Mouse (Mus musculus) cerebellum, adult 2 months (tissue): ENCODE measurements around the gene Ap1g1. TPM values are rescaled to one million over a fixed set of nuclear protein-coding genes. Genes with fewer than 3 reads are reported as not detected.

Experiments
- DNase-seq, 2 experiments: peaks; one replicate each; pipeline ENCODE4 v3.0.0; 2021
- H3K27ac ChIP-seq: fragments of 200-500 bp; 2 replicates; pipeline ENCODE4 v1.5.1; 2012; ENCODE audit warnings: low read length, control low read depth, inconsistent platforms; ENCODE audit not compliant: insufficient read depth
- H3K27me3 ChIP-seq: fragments of 200-500 bp; 2 replicates; pipeline ENCODE4 v1.6.1; 2012; ENCODE audit warnings: inconsistent platforms, mild to moderate bottlenecking, low read length, moderate library complexity; ENCODE audit not compliant: control insufficient read depth, insufficient read depth
- H3K4me1 ChIP-seq: fragments of 200-500 bp; 2 replicates; pipeline ENCODE4 v1.6.1; 2011; ENCODE audit warnings: low read length; ENCODE audit not compliant: control insufficient read depth, insufficient read depth
- H3K4me3 ChIP-seq: fragments of 200-500 bp; replicated peaks from 2 replicates; pipeline ENCODE3; 2011; ENCODE audit warnings: mild to moderate bottlenecking, low read depth, low read length, control low read depth; ENCODE audit not compliant: insufficient read depth
- CTCF ChIP-seq: fragments of 200-500 bp; IDR thresholded peaks from 2 replicates; pipeline ENCODE4 v1.5.1; 2011; ENCODE audit warnings: low read depth, mild to moderate bottlenecking, control low read depth, low read length, moderate library complexity, borderline replicate concordance; ENCODE audit not compliant: insufficient read depth
- POLR2A ChIP-seq: fragments of 200-500 bp; IDR thresholded peaks from 2 replicates; pipeline ENCODE4 v1.6.1; 2011; ENCODE audit warnings: low read length, control low read depth, borderline replicate concordance; ENCODE audit not compliant: insufficient read depth
- WGBS: fragments of 180-500 bp; shearing (Covaris S2); methylation state at CpG from one replicate; pipeline ENCODE4 v1.1.7; 2018; 5-methylcytosine and 5-hydroxymethylcytosine counted together
- polyA plus RNA-seq: library from polyadenylated mRNA; depleted of rRNA; stranded (reverse); fragments of >200 nt; gene quantifications from 2 replicates; pipeline ENCODE4 v1.2.3, GENCODE M21; 2012

Ap1g1 gene
- polyA plus RNA-seq, 1 experiment, result 74.4 TPM

DNA sequence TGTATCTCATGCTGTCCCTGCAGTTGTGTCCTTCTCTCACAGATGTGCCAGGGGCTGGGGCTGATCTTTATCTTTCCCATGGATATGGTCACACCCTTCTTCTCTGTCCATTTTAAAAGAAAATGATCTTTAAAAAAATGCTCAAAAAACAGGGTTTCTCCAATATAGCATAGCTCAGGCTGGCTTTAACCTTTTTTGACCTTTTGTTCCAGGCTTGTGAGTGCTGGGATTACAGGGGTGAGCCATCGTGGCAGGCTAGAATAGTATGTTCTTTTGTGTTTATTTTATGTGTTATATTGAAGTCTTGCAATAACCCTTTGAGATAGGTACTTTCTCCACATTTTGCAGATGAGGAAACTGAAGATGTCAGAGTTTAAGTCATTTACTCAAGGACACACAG lies 16.8 kb downstream of the Ap1g1 start:
- Histone ChIP-seq H3K27me3 (no peaks in the 10 kb centered on the region), H3K4me1 (no peaks in the 10 kb centered on the region), H3K4me3 (no peak overlapping the region), H3K27ac (no peak overlapping the region)
- TF ChIP-seq CTCF (no peak), POLR2A (no peak)
- 58% methylated on average over 1 of the region's 1 CpGs for WGBS
- no peak for DNase-seq

DNA sequence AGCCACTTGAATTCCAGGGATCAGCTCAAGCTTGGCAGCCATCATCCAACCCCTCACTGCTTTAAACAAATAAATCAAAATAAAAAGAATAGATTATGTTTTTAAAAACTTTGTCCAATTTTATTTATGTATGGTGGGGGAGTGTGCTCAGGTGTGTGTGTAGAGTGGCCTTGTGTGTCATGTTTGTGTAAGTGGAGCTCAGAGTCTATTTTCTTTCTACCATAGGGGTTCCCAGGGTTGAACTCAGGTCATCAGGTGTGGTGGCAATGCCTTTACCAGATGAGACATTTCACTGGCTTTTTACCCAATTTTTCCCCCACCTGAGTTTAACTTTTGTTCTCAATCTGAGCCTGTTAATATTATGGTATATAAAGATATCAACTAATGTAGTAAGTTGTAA lies 20.4 kb downstream of the Ap1g1 start:
- Histone ChIP-seq H3K4me3 (no peak overlapping the region), H3K27ac (no peak overlapping the region), H3K4me1 (no peaks in the 10 kb centered on the region), H3K27me3 (no peaks in the 10 kb centered on the region)
- TF ChIP-seq POLR2A (no peak), CTCF (no peak)
- DNase-seq, result no peak

DNA sequence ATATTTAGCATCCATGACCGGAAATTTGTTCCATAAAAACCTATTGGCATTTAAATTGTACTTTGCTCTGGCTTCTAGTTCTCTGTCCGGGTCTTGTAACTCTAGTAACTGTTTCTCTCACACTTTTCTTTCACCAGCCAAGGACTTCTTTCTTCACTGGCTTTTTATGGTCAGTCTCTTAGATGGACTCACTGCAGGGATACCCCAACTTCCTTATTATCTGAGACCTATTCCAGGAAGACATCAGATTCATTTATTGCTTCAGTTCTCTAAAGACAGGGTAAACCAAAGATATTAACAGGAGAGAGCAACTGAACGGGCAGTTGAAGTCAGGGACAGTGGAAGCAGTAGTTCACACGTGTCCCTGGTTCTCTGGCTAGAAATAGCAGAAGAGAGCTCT lies 20.9 kb downstream of the Ap1g1 start:
- no peak for TF ChIP-seq POLR2A
- TF ChIP-seq CTCF, result no peak
- Histone ChIP-seq H3K4me1 (no peaks in the 10 kb centered on the region), H3K4me3 (no peak overlapping the region), H3K27ac (no peak overlapping the region), H3K27me3 (no peaks in the 10 kb centered on the region)
- 56% methylated on average over 4 of the region's 4 CpGs for WGBS
- no peak for DNase-seq

DNA sequence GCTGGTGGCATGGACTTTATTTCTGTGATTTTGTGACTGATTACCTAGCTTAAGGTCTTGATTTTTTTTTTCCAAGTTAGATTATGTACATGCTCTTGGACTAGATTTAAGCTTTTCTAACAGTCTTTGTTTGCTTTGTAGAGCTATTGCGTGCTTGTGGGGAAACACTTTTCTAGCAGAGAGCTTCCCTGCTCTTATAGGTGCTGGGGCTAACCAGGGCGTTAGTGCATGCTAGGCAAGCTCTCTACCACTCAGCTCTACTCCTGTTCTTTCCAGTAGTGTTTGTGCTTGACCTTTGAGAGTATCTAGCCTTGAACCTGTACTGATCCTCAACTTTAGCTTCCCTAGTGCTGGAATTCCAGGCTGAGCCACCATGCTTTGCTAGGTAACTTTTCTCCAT lies 22.0 kb downstream of the Ap1g1 start:
- DNase-seq, result no peak
- Histone ChIP-seq H3K27ac (no peak overlapping the region), H3K27me3 (no peaks in the 10 kb centered on the region), H3K4me3 (no peak overlapping the region), H3K4me1 (no peaks in the 10 kb centered on the region)
- TF ChIP-seq CTCF, result no peak
- no peak for TF ChIP-seq POLR2A
- WGBS, result 86% methylated on average over 2 of the region's 2 CpGs

DNA sequence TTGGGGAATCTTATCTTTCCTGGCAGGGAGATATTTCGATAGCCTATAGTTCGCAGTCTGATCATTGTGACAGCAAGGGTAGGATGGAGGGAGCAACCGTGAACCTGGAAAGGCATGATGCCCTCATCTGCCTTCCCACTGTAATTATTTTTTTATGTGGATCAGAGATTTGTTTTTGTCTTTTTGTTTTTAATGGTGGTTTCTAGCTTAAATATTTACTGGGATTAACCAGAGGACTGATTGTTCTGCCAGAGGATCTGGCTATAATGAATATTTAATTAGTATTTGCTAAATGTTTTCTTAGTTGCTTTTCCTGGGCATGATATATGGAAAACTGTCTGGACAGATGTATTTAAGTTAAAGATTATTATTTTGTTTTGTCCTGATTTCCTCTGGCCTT lies 24.9 kb downstream of the Ap1g1 start:
- H3K27ac ChIP-seq, result no peak overlapping the region
- no peaks in the 10 kb centered on the region for H3K4me1 ChIP-seq
- WGBS, result 92% methylated on average over 3 of the region's 3 CpGs

DNA sequence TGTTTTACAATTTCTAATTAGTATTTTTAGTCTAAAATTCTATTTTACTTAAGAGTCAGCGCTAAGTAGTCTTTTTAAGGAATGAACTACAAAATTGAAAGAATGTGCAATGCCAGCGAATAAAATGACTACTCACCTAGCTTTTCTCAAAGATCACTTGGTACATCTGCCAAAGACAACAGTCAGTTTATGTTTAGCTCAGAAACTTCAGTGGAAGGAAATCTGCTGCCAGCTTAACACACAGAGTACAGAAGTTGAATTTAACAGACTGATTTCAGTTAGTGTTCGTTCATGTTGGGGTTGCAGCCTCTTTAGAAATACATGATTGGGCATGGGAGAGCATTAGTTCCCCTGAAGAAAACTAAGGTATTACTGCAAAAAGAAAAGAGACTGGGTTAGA lies 25.4 kb downstream of the Ap1g1 start:
- no peak overlapping the region for H3K27ac ChIP-seq
- no peak for DNase-seq

More for the DNA sequence above, 24.9 kb downstream of the Ap1g1 start:
- H3K4me3 ChIP-seq, result no peak overlapping the region
- no peaks in the 10 kb centered on the region for H3K27me3 ChIP-seq
- no peak for DNase-seq
- TF ChIP-seq POLR2A (no peak), CTCF (no peak)

DNA sequence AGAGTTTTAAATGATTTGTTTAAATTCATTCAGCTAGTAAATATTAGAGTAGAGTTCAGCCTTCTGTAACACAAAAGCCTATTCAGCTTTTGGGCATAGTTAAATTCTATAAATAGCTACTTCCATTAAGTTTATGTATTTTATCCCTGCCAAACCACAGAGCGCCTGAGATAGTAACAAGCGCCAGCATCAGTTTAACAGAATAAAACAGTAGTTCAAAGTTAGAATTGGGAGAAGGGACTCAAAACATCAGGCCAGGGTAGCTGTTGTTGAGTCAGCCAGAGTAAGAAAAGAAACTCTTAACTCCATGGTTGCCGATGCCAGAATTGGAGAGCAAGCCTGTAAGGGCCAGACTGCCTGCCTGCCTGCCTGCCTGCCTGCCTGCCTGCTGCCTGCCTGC lies 28.2 kb downstream of the Ap1g1 start:
- Histone ChIP-seq H3K27me3 (no peaks in the 10 kb centered on the region), H3K27ac (no peak overlapping the region), H3K4me3 (no peak overlapping the region), H3K4me1 (no peaks in the 10 kb centered on the region; the same call in none of the 2 replicates)
- no peak for TF ChIP-seq CTCF
- DNase-seq, result no peak
- WGBS, result 77% methylated on average over 3 of the region's 3 CpGs

More for the DNA sequence above, 25.4 kb downstream of the Ap1g1 start:
- no peaks in the 10 kb centered on the region for H3K27me3 ChIP-seq
- TF ChIP-seq CTCF (no peak), POLR2A (no peak)
- no peaks in the 10 kb centered on the region for H3K4me1 ChIP-seq
- H3K4me3 ChIP-seq, result no peak overlapping the region
- WGBS, result 90% methylated on average over 3 of the region's 3 CpGs

DNA sequence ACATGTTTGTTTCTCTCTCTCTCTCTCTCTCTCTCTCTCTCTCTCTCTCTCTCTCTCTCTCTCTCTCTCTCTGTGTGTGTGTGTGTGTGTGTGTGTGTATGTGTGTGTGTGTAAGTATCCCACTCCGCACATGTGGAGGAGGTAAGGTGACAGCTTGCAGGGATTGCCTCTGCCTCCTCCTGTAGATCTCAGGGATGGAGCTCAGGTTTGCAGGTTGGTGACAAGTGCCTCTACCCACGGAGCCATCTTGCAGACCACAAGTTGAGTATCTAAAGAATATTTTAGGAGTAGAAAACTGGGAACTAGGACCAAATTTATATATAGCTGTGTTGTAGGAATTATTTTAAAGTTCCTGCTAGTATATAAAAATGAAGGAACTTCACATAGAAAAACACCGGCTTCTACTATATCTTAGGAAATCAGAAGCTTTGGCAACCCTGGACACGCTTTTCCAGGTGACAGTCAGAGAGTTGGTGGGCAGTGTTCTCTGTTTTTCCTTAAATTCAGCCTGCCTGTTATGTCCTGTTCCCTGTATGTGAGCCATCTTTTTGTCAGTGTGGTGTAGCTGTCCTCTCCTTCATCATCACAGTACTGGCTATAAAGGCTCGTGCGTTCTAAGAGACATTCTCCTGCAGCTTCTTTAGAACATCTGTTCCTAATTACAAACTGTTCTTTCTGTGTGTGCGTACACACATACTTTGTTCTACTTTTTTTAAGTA lies 29.2 kb downstream of the Ap1g1 start:
- DNase-seq, result no peak

More for the DNA sequence above, 29.2 kb downstream of the Ap1g1 start:
- no peaks in the 10 kb centered on the region for H3K27me3 ChIP-seq
- TF ChIP-seq CTCF, result no peak
- TF ChIP-seq POLR2A, result no peak
- H3K4me1 ChIP-seq, result no peaks in the 10 kb centered on the region; the same call in none of the 2 replicates
- WGBS, result 91% methylated on average over 7 of the region's 7 CpGs
- no peak overlapping the region for H3K4me3 ChIP-seq
- no peak overlapping the region for H3K27ac ChIP-seq
